Mouse (Mus musculus) C2C12 (cell line): ENCODE measurements around the gene Nudcd2. TPM values are rescaled to one million over a fixed set of nuclear protein-coding genes. Genes with fewer than 3 reads are reported as not detected.
"Not testable (repeated sequence)": the region's sequence is repeated elsewhere in the genome, so short reads cannot be mapped to it uniquely, and the experiment has no call there.

ENCODE experiments used
- H3K27me3 ChIP-seq: one replicate; pipeline ENCODE4 v1.6.1; 2011; ENCODE audit not compliant: control insufficient read depth, insufficient read depth, insufficient read length
- H3K36me3 ChIP-seq: one replicate; pipeline ENCODE4 v1.6.1; 2011; ENCODE audit not compliant: control insufficient read depth, insufficient read depth
- H3K4me3 ChIP-seq: one replicate; pipeline ENCODE4 v1.5.1; 2011; ENCODE audit warnings: mild to moderate bottlenecking, control low read depth; ENCODE audit not compliant: poor library complexity, insufficient read depth, severe bottlenecking
- H3K79me2 ChIP-seq: one replicate; pipeline ENCODE4 v1.6.1; 2011; ENCODE audit not compliant: control insufficient read depth, insufficient read depth
- H3K79me3 ChIP-seq: one replicate; pipeline ENCODE4 v1.6.1; 2011; ENCODE audit warnings: low read depth, control low read depth
- H3ac ChIP-seq: one replicate; pipeline ENCODE3; 2011; ENCODE audit warnings: low read depth; ENCODE audit not compliant: control insufficient read depth, insufficient read length
- CEBPB ChIP-seq: IDR thresholded peaks from one replicate; pipeline ENCODE4 v1.6.1; 2011; ENCODE audit warnings: low read depth, mild to moderate bottlenecking, control low read depth, moderate library complexity
- CTCF ChIP-seq: IDR thresholded peaks from one replicate; pipeline ENCODE4 v1.5.1; 2011; ENCODE audit not compliant: control insufficient read depth, insufficient read depth, insufficient read length
- FOSL1 ChIP-seq: IDR thresholded peaks from one replicate; pipeline ENCODE4 v1.8.0; 2011; ENCODE audit warnings: mild to moderate bottlenecking, low read length; ENCODE audit not compliant: poor library complexity, insufficient read depth, severe bottlenecking
- MAX ChIP-seq: IDR thresholded peaks from one replicate; pipeline ENCODE4 v1.6.1; 2011; ENCODE audit warnings: mild to moderate bottlenecking, control low read depth
- MYOD1 ChIP-seq: IDR thresholded peaks from one replicate; pipeline ENCODE4 v1.6.1; 2011; ENCODE audit warnings: low read depth; ENCODE audit not compliant: control insufficient read depth, insufficient read length
- MYOG ChIP-seq: IDR thresholded peaks from one replicate; pipeline ENCODE4 v1.6.1; 2011; ENCODE audit not compliant: control insufficient read depth, insufficient read length; ENCODE audit errors: extremely low read depth
- USF1 ChIP-seq: IDR thresholded peaks from one replicate; pipeline ENCODE4 v1.6.1; 2011; ENCODE audit warnings: low read depth, mild to moderate bottlenecking, control low read depth, moderate library complexity
- polyA plus RNA-seq: library from polyadenylated mRNA; unstranded; fragments of >200 nt; fragmentation: generic; extraction: Trizol; gene quantifications from one replicate; pipeline ENCODE4 v1.2.1, GENCODE M21; 2012; ENCODE audit warnings: missing spikeins

The Nudcd2 gene
- polyA plus RNA-seq, 1 experiment: 64.2 TPM

- Histone ChIP-seq H3K27me3 (no peaks in the 10 kb centered on the region), H3ac (peak overlapping the region; percentile 63), H3K4me3 (peak overlapping the region; percentile 37), H3K79me2 (peaks cover 37% of the 10 kb centered on the region), H3K79me3 (peaks cover 25% of the 10 kb centered on the region), H3K36me3 (no peaks in the 10 kb centered on the region)
- TF ChIP-seq CTCF (no peak), FOSL1 (no peak), MAX (no peak), MYOD1 (no peak), CEBPB (no peak), MYOG (no peak), USF1 (no peak)
Observed at GRCm38 (mm10) chr11:40694311-40695087, 39.0 kb upstream of the Nudcd2 start.

GRCm38 (mm10) chr11:40695103-40695502 is 38.4 kb upstream of the Nudcd2 start, which contains the start of gene Mat2b:
TSS of gene Mat2b (minus strand) at chr11:40695203.
- no peaks in the 10 kb centered on the region for H3K27me3 ChIP-seq
- no peaks in the 10 kb centered on the region for H3K36me3 ChIP-seq
- H3K4me3 ChIP-seq: peak within 1 kb of the TSS; percentile 37
- peaks cover 31% of the 10 kb centered on the region for H3K79me2 ChIP-seq
- peaks cover 19% of the 10 kb centered on the region for H3K79me3 ChIP-seq
- H3ac ChIP-seq: peak within 1 kb of the TSS; percentile 63
- TF ChIP-seq MYOD1 (no peak), MYOG (no peak), MAX (no peak), CEBPB (no peak), USF1 (no peak)

- H3K79me2 ChIP-seq, H3ac ChIP-seq, H3K27me3 ChIP-seq, H3K4me3 ChIP-seq, H3K79me3 ChIP-seq: not testable (repeated sequence)
- peaks cover 99% of the 10 kb centered on the region for H3K36me3 ChIP-seq
Observed at GRCm38 (mm10) chr11:40709899-40710298, 23.6 kb upstream of the Nudcd2 start.

GRCm38 (mm10) chr11:40713858-40714257 is 19.6 kb upstream of the Nudcd2 start:
- H3ac ChIP-seq: no peak overlapping the region
- peaks cover 98% of the 10 kb centered on the region for H3K36me3 ChIP-seq

GRCm38 (mm10) chr11:40715524-40715923 is 17.9 kb upstream of the Nudcd2 start:
- TF ChIP-seq CTCF: no peak
- Histone ChIP-seq H3K79me2 (no peaks in the 10 kb centered on the region), H3K4me3 (no peak overlapping the region), H3K36me3 (peaks cover 96% of the 10 kb centered on the region), H3ac (no peak overlapping the region), H3K27me3 (no peaks in the 10 kb centered on the region), H3K79me3 (peaks cover 2% of the 10 kb centered on the region)

More at GRCm38 (mm10) chr11:40713858-40714257, 19.6 kb upstream of the Nudcd2 start:
- TF ChIP-seq USF1 (no peak), MAX (no peak), CTCF (no peak), MYOG (no peak), FOSL1 (no peak), CEBPB (no peak), MYOD1 (no peak)
- H3K79me3 ChIP-seq: peaks cover 2% of the 10 kb centered on the region
- H3K4me3 ChIP-seq: no peak overlapping the region
- H3K27me3 ChIP-seq: no peaks in the 10 kb centered on the region
- H3K79me2 ChIP-seq: no peaks in the 10 kb centered on the region

GRCm38 (mm10) chr11:40718324-40718723 is 15.1 kb upstream of the Nudcd2 start:
- peaks cover 97% of the 10 kb centered on the region for H3K36me3 ChIP-seq
- no peak for TF ChIP-seq MAX
- TF ChIP-seq MYOD1: no peak
- TF ChIP-seq MYOG: no peak

More at GRCm38 (mm10) chr11:40718324-40718723, 15.1 kb upstream of the Nudcd2 start:
- no peak overlapping the region for H3K4me3 ChIP-seq
- H3K79me3 ChIP-seq: peaks cover 3% of the 10 kb centered on the region
- H3K79me2 ChIP-seq: no peaks in the 10 kb centered on the region
- no peak overlapping the region for H3ac ChIP-seq
- no peaks in the 10 kb centered on the region for H3K27me3 ChIP-seq
